Mouse (Mus musculus) liver, adult 2 months (tissue): Measurements from ENCODE around the gene Sipa1. TPM values are rescaled to one million over a fixed set of nuclear protein-coding genes. Genes with fewer than 3 reads are reported as not detected.

Source experiments
- DNase-seq: peaks from one replicate; pipeline ENCODE4 v3.0.0-alpha.2; 2011; ENCODE audit warnings: low read depth, low spot score; ENCODE audit errors: extremely low read depth
- H3K27ac ChIP-seq: fragments of 200-500 bp; replicated peaks from 2 replicates; pipeline ENCODE4 v1.5.1; 2012; ENCODE audit warnings: low read depth, mild to moderate bottlenecking, control low read depth, inconsistent platforms, low read length; ENCODE audit not compliant: insufficient read depth
- H3K27me3 ChIP-seq: fragments of 200-500 bp; 2 replicates; pipeline ENCODE4 v1.6.1; 2012; ENCODE audit warnings: mild to moderate bottlenecking, moderate library complexity, low read length, inconsistent platforms; ENCODE audit not compliant: control insufficient read depth, insufficient read depth
- H3K36me3 ChIP-seq: fragments of 200-500 bp; 2 replicates; pipeline ENCODE4 v1.6.1; 2012; ENCODE audit warnings: low read length, inconsistent platforms; ENCODE audit not compliant: control insufficient read depth, insufficient read depth
- H3K4me1 ChIP-seq: fragments of 200-500 bp; 2 replicates; pipeline ENCODE4 v1.6.1; 2011; ENCODE audit warnings: low read length; ENCODE audit not compliant: control insufficient read depth, insufficient read depth
- H3K4me3 ChIP-seq: fragments of 200-500 bp; 2 replicates; pipeline ENCODE4 v1.5.1; 2011; ENCODE audit warnings: low read depth, mild to moderate bottlenecking, control low read depth, low read length, moderate library complexity; ENCODE audit not compliant: insufficient read depth
- H3K79me2 ChIP-seq: fragments of 200-500 bp; 2 replicates; pipeline ENCODE4 v1.6.1; 2012; ENCODE audit warnings: inconsistent platforms, mild to moderate bottlenecking, low read length, moderate library complexity; ENCODE audit not compliant: control insufficient read depth, insufficient read depth
- H3K9ac ChIP-seq: fragments of 200-500 bp; 2 replicates; pipeline ENCODE4 v1.6.1; 2012; ENCODE audit warnings: low read depth, mild to moderate bottlenecking, control low read depth, inconsistent platforms, low read length
- CTCF ChIP-seq: fragments of 200-500 bp; IDR thresholded peaks from 2 replicates; pipeline ENCODE4 v1.5.1; 2011; ENCODE audit warnings: low read depth, low read length, control low read depth
- POLR2A ChIP-seq: fragments of 200-500 bp; IDR thresholded peaks from 2 replicates; pipeline ENCODE4 v1.6.1; 2011; ENCODE audit warnings: low read length, control low read depth; ENCODE audit not compliant: insufficient read depth; ENCODE audit errors: extremely low read depth
- WGBS: fragments of 180-500 bp; shearing (Covaris S2); methylation state at CpG from one replicate; pipeline ENCODE4 v1.1.7; 2018; 5-methylcytosine and 5-hydroxymethylcytosine counted together
- polyA plus RNA-seq: library from polyadenylated mRNA; depleted of rRNA; stranded (reverse); fragments of >200 nt; gene quantifications from 2 replicates; pipeline ENCODE4 v1.2.3, GENCODE M21; 2012
- total RNA-seq: library from RNA; depleted of rRNA; stranded (reverse); fragments of >200 nt; gene quantifications from 2 replicates; pipeline ENCODE4 v1.2.3, GENCODE M21; 2014

Sipa1 gene
- total and polyA plus RNA-seq, 2 experiments = 3.4 to 17.9 TPM

- H3K9ac ChIP-seq = no peak overlapping the region
- peaks cover 16% of the 10 kb centered on the region for H3K36me3 ChIP-seq
- WGBS = 55% methylated on average over 10 of the region's 10 CpGs
- H3K79me2 ChIP-seq = no peaks in the 10 kb centered on the region
- TF ChIP-seq POLR2A (no peak), CTCF (no peak)
- H3K27ac ChIP-seq = no peak overlapping the region
- DNase-seq = no peak
- H3K4me3 ChIP-seq = no peak overlapping the region
- H3K4me1 ChIP-seq = peaks cover 2% of the 10 kb centered on the region; the same call in 1 of the 2 replicates
- H3K27me3 ChIP-seq = no peaks in the 10 kb centered on the region
Measured at GRCm38 (mm10) chr19:5704801-5705571, 41.5 kb upstream of the Sipa1 start.

DNA sequence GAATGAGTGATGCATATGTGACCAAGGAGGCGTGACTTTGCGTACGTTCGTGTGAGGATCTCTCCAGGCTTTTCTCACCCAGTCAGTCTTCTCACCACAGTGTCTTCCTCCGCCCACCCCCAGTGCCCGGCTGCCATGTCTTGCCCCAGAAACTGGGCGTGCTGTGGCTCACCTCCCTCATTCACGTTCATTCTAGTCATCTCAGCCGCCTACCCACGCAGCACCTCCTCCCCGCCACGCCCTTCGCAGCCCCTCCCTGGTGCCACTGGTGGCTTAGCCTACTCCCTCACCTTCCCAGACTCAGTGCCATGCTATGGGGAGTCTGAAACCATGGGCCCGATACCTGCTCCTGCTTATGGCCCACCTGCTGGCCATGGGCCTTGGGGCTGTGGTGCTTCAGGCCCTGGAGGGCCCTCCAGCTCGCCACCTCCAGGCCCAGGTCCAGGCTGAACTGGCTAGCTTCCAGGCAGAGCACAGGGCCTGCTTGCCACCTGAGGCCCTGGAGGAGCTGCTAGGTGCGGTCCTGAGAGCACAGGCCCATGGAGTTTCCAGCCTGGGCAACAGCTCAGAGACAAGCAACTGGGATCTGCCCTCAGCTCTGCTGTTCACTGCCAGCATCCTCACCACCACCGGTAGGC is 40.8 kb upstream of the Sipa1 start, which contains the start of gene Kcnk7:
Kcnk7 (plus strand) TSS at position 205 of the 638 bp plus-strand sequence.
- Histone ChIP-seq H3K36me3 (peaks cover 23% of the 10 kb centered on the region), H3K4me3 (no peak within 1 kb of the TSS), H3K9ac (no peak within 1 kb of the TSS), H3K27me3 (no peaks in the 10 kb centered on the region), H3K27ac (no peak within 1 kb of the TSS), H3K79me2 (no peaks in the 10 kb centered on the region), H3K4me1 (peaks cover 2% of the 10 kb centered on the region; the same call in 1 of the 2 replicates)
- WGBS = 77% methylated on average over 17 of the region's 17 CpGs
- no peak for DNase-seq
- TF ChIP-seq CTCF (no peak), POLR2A (no peak)

DNA sequence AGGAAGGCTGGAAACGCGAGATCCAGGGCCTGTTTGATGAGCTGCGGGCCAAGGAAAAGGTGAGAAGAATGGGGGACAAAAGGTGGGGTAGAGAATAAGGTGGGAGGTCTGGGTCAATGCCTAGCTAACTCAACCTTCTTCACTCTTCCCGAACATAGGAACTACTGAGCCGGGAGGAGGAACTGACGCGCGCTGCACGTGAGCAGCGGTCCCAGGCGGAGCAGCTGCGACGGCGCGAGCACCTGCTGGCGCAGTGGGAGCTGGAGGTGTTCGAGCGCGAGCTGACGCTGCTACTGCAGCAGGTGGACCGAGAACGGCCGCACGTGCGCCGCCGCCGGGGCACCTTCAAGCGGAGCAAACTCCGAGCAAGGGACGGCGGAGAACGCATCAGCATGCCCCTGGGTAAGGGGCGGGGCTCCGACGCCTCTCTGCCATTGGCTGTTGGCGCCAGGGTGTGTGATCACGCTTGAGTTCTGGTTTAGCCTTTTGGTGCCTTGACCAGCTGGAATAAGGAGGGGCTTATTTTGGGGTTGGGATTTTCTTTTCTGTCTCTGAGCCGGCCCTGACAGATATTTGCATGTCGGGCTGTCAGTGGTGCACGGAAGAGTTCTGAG is 32.4 kb upstream of the Sipa1 start:
- peaks cover 10% of the 10 kb centered on the region for H3K79me2 ChIP-seq
- no peak overlapping the region for H3K9ac ChIP-seq
- no peak for DNase-seq
- no peak overlapping the region for H3K4me3 ChIP-seq
- peaks cover 10% of the 10 kb centered on the region for H3K4me1 ChIP-seq
- 90% methylated on average over 41 of the region's 41 CpGs for WGBS
- TF ChIP-seq POLR2A (no peak), CTCF (no peak)
- H3K27ac ChIP-seq = no peak overlapping the region
- no peaks in the 10 kb centered on the region for H3K27me3 ChIP-seq
- peaks cover 46% of the 10 kb centered on the region for H3K36me3 ChIP-seq

- peaks cover 23% of the 10 kb centered on the region for H3K79me2 ChIP-seq
- no peak overlapping the region for H3K4me3 ChIP-seq
- WGBS = 86% methylated on average over 6 of the region's 6 CpGs
- H3K9ac ChIP-seq = no peak overlapping the region
- no peaks in the 10 kb centered on the region for H3K27me3 ChIP-seq
- H3K4me1 ChIP-seq = peaks cover 17% of the 10 kb centered on the region
- no peak overlapping the region for H3K27ac ChIP-seq
- peaks cover 32% of the 10 kb centered on the region for H3K36me3 ChIP-seq
- TF ChIP-seq POLR2A (no peak), CTCF (no peak)
- no peak for DNase-seq
Measured at GRCm38 (mm10) chr19:5693801-5694200, 30.3 kb upstream of the Sipa1 start.

DNA sequence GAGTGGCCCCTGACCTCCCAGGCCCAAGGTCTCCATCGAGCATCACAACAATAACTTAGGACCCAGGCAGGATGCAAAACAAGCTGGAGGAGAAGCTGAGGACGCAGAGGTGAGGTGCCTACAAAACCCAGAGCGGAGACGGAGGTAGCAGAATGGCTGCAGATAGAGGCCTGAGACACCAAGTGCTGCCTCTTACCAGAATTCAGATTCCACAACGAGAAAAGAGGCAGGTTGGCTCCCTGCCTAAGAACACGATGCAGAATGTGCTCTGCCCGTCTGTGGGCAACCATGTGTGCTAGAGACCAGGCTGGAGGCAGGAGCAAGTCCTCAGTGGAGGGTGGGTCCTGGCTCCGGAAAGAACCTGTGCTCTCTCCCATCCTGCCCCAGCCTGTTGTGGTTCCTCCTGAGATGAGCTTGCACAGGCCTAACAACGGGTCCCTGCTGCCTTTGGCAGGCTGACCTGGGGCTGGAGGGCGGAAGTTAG is 29.4 kb upstream of the Sipa1 start:
- no peak overlapping the region for H3K9ac ChIP-seq
- H3K36me3 ChIP-seq = peaks cover 25% of the 10 kb centered on the region
- H3K27me3 ChIP-seq = no peaks in the 10 kb centered on the region
- H3K4me3 ChIP-seq = no peak overlapping the region; the same call in 1 of the 2 replicates
- H3K79me2 ChIP-seq = peaks cover 23% of the 10 kb centered on the region
- no peak for TF ChIP-seq CTCF
- TF ChIP-seq POLR2A = no peak
- DNase-seq = no peak
- H3K4me1 ChIP-seq = peaks cover 17% of the 10 kb centered on the region
- 51% methylated on average over 10 of the region's 10 CpGs for WGBS
- H3K27ac ChIP-seq = peak overlapping the region; percentile 73; the same call in 1 of the 2 replicates
